Mouse (Mus musculus) midbrain, embryonic 14.5 days (tissue): ENCODE results near the gene Apc2. TPM values are rescaled to one million over a fixed set of nuclear protein-coding genes. Genes with fewer than 3 reads are reported as not detected.
A peak's percentile ranks its signal among the peaks of the same experiment; 100 is the strongest.
"Not testable (repeated sequence)": the region's sequence is repeated elsewhere in the genome, so short reads cannot be mapped to it uniquely, and the experiment has no call there.

Experiments used
- ATAC-seq: fragments of 200-750 bp; cut with Nextera tagmentation; 2 replicates; pipeline ENCODE4 v1.8.0; 2017; ENCODE audit warnings: moderate number of reproducible peaks, moderate library complexity; ENCODE audit not compliant: low FRiP score, low TSS enrichment
- DNase-seq: peaks from one replicate; pipeline ENCODE4 v3.0.0-alpha.2; 2015
- H3K27ac ChIP-seq: fragments of 300-500 bp; sonication (generic); replicated peaks from 2 replicates; pipeline ENCODE4 v1.5.1; 2014; ENCODE audit warnings: mild to moderate bottlenecking, low read depth, low read length, moderate library complexity
- H3K27me3 ChIP-seq: fragments of 300-500 bp; sonication (generic); 2 replicates; pipeline ENCODE4 v1.6.1; 2014; ENCODE audit warnings: low read length, control low read depth, mixed read lengths; ENCODE audit not compliant: control insufficient read depth, insufficient read depth
- H3K36me3 ChIP-seq: fragments of 300-500 bp; sonication (generic); 2 replicates; pipeline ENCODE4 v1.6.1; 2014; ENCODE audit warnings: low read length, control low read depth; ENCODE audit not compliant: control insufficient read depth, insufficient read depth
- H3K4me1 ChIP-seq: fragments of 300-500 bp; sonication (generic); 2 replicates; pipeline ENCODE4 v1.6.1; 2014; ENCODE audit warnings: mild to moderate bottlenecking, antibody characterized with exemption, low read length, control low read depth; ENCODE audit not compliant: control insufficient read depth, insufficient read depth
- H3K4me2 ChIP-seq: fragments of 300-500 bp; sonication (generic); 2 replicates; pipeline ENCODE4 v1.6.1; 2014; ENCODE audit warnings: mild to moderate bottlenecking, low read length, moderate library complexity
- H3K4me3 ChIP-seq: fragments of 300-500 bp; sonication (generic); replicated peaks from 2 replicates; pipeline ENCODE4 v1.5.1; 2014; ENCODE audit warnings: low read depth, low read length
- H3K9ac ChIP-seq: fragments of 300-500 bp; sonication (generic); replicated peaks from 2 replicates; pipeline ENCODE4 v1.6.1; 2014; ENCODE audit warnings: mild to moderate bottlenecking, low read length, moderate library complexity
- H3K9me3 ChIP-seq: fragments of 300-500 bp; sonication (generic); 2 replicates; pipeline ENCODE4 v1.6.1; 2016; ENCODE audit warnings: low read length, control low read depth, mixed read lengths; ENCODE audit not compliant: control insufficient read depth
- WGBS: fragments of 180-500 bp; shearing (Covaris S2); extraction: QIAGEN DNeasy Blood & Tissue Kit; methylation state at CpG from one replicate; pipeline ENCODE4 v1.1.7; 2014; 5-methylcytosine and 5-hydroxymethylcytosine counted together
- polyA plus RNA-seq: library from polyadenylated mRNA; unstranded; fragments of >200 nt; fragmentation: Nextera tagmentation; extraction: Ambion mirVana; gene quantifications from 2 replicates; pipeline ENCODE4 v1.2.1, GENCODE M21; 2014

Gene Apc2
- 241 and 259 TPM in 2 replicates for polyA plus RNA-seq

GRCm38 (mm10) chr10:80295618-80296425 is at the start of gene Apc2:
Gene Apc2 (plus strand): TSS chr10:80295977.
- ATAC-seq = peak; percentile 47
- WGBS = 1% methylated on average over 26 of the region's 26 CpGs
- Histone ChIP-seq H3K9me3 (no peaks in the 10 kb centered on the region), H3K4me1 (peaks cover 48% of the 10 kb centered on the region), H3K9ac (peak within 1 kb of the TSS; percentile 60), H3K27me3 (no peaks in the 10 kb centered on the region), H3K36me3 (peaks cover 21% of the 10 kb centered on the region), H3K4me2 (peak within 1 kb of the TSS; percentile 96), H3K27ac (peak within 1 kb of the TSS; percentile 99), H3K4me3 (peak within 1 kb of the TSS; percentile 42)
- peak; percentile 95 for DNase-seq

- Histone ChIP-seq H3K9me3 (no peaks in the 10 kb centered on the region), H3K4me3 (no peak overlapping the region), H3K9ac (no peak overlapping the region), H3K27ac (no peak overlapping the region), H3K4me2 (no peak overlapping the region), H3K4me1 (peaks cover 18% of the 10 kb centered on the region), H3K36me3 (peaks cover 26% of the 10 kb centered on the region), H3K27me3 (no peaks in the 10 kb centered on the region)
- no peak for ATAC-seq
- WGBS = 28% methylated on average over 6 of the region's 6 CpGs
- DNase-seq = peak; percentile 75
These were observed 47.9 kb upstream of the Apc2 start for GRCm38 (mm10) chr10:80247849-80248248.

DNA sequence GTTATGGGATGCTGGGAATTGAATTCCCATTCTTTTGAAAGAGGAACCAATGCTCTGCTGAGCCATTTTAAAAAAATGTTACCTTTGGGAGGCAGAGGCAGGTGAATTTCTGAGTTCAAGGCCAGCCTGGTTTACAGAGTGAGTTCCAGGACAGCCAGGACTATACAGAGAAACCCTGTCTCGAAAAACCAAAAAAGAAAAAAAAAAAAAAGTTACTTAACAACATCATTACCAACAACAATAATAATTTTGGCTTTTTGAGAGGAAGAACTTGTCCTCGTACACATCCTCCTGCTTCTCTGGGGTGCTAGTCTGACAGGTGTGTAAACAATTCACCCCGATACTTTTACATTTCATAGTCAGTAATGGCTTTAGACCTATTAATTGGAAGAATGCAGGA is 47.3 kb upstream of the Apc2 start:
- H3K4me3 ChIP-seq = peak overlapping the region; percentile 55
- not testable (repeated sequence) for H3K27ac ChIP-seq
- ATAC-seq = 0 out of 2 replicates have a peak, but pooled peaks have one; percentile 6

GRCm38 (mm10) chr10:80248971-80249640 is 46.7 kb upstream of the Apc2 start, which contains the start of gene Ndufs7:
Gene Ndufs7 (plus strand): TSS chr10:80249121.
- Histone ChIP-seq H3K9me3 (no peaks in the 10 kb centered on the region), H3K4me1 (peaks cover 18% of the 10 kb centered on the region), H3K27me3 (no peaks in the 10 kb centered on the region), H3K4me3 (peak within 1 kb of the TSS; percentile 55), H3K36me3 (peaks cover 16% of the 10 kb centered on the region), H3K27ac (peak within 1 kb of the TSS; percentile 88), H3K4me2 (peak within 1 kb of the TSS; percentile 90), H3K9ac (peak within 1 kb of the TSS; percentile 75)
- DNase-seq (peak; percentile 97), ATAC-seq (peak; percentile 89)
- WGBS = under 1% methylated on average over 53 of the region's 53 CpGs

More for the DNA sequence above, 47.3 kb upstream of the Apc2 start:
- not testable (repeated sequence) for DNase-seq, H3K9ac ChIP-seq, H3K27me3 ChIP-seq, H3K9me3 ChIP-seq
- H3K4me1 ChIP-seq = peaks cover 18% of the 10 kb centered on the region
- peak overlapping the region; percentile 90 for H3K4me2 ChIP-seq
- 47% methylated on average over 3 of the region's 3 CpGs for WGBS
- peaks cover 21% of the 10 kb centered on the region for H3K36me3 ChIP-seq

- DNase-seq (no peak), ATAC-seq (no peak)
- Histone ChIP-seq H3K9me3 (no peaks in the 10 kb centered on the region), H3K4me3 (peak overlapping the region; percentile 55), H3K4me2 (peak overlapping the region; percentile 90), H3K27ac (peak overlapping the region; percentile 88), H3K4me1 (peaks cover 15% of the 10 kb centered on the region), H3K9ac (peak overlapping the region; percentile 75), H3K36me3 (peaks cover 19% of the 10 kb centered on the region), H3K27me3 (no peaks in the 10 kb centered on the region)
- WGBS = 43% methylated on average over 2 of the region's 2 CpGs
These were observed 45.7 kb upstream of the Apc2 start for GRCm38 (mm10) chr10:80250059-80250458.

- Histone ChIP-seq H3K9ac (no peak overlapping the region), H3K27ac (no peak overlapping the region), H3K4me1 (peaks cover 11% of the 10 kb centered on the region), H3K4me3 (no peak overlapping the region), H3K27me3 (no peaks in the 10 kb centered on the region), H3K4me2 (peak overlapping the region; percentile 90), H3K9me3 (no peaks in the 10 kb centered on the region), H3K36me3 (peaks cover 24% of the 10 kb centered on the region)
- ATAC-seq = no peak
- 82% methylated on average over 4 of the region's 4 CpGs for WGBS
- no peak for DNase-seq
These were observed 45.2 kb upstream of the Apc2 start for GRCm38 (mm10) chr10:80250573-80250972.

- H3K27ac ChIP-seq = no peak overlapping the region
- ATAC-seq = no peak
- H3K4me2 ChIP-seq = no peak overlapping the region
- no peak overlapping the region for H3K4me3 ChIP-seq
- no peak for DNase-seq
- no peak overlapping the region for H3K9ac ChIP-seq
- no peaks in the 10 kb centered on the region for H3K9me3 ChIP-seq
- H3K36me3 ChIP-seq = peaks cover 39% of the 10 kb centered on the region
- H3K27me3 ChIP-seq = no peaks in the 10 kb centered on the region
- H3K4me1 ChIP-seq = peaks cover 11% of the 10 kb centered on the region
These were observed 43.8 kb upstream of the Apc2 start for GRCm38 (mm10) chr10:80252011-80252410.

GRCm38 (mm10) chr10:80252493-80253274 is 43.1 kb upstream of the Apc2 start:
- Histone ChIP-seq H3K9me3 (no peaks in the 10 kb centered on the region), H3K27me3 (no peaks in the 10 kb centered on the region), H3K4me2 (no peak overlapping the region), H3K36me3 (peaks cover 43% of the 10 kb centered on the region), H3K4me1 (peaks cover 11% of the 10 kb centered on the region), H3K4me3 (no peak overlapping the region), H3K9ac (no peak overlapping the region; the same call in 1 of the 2 replicates), H3K27ac (no peak overlapping the region)
- DNase-seq (no peak), ATAC-seq (no peak)
- WGBS = 93% methylated on average over 11 of the region's 11 CpGs
